Mouse (Mus musculus): Measurements from ENCODE around the gene Klk1b1. TPM values are rescaled to one million over a fixed set of nuclear protein-coding genes. Genes with fewer than 3 reads are reported as not detected.
A peak's percentile ranks its signal among the peaks of the same experiment; 100 is the strongest.

Klk1b1 gene
- total and polyA plus RNA-seq, 3 experiments = not detected

GRCm38 (mm10) chr7:43918871-43919270, 47.7 kb upstream of the Klk1b1 start:
- TF ChIP-seq JUND (IDR thresholded peaks at IDR 0.05; ENCODE audit: low read depth, low read length) = no peak
- no peak for TF ChIP-seq E2F4 (IDR thresholded peaks at IDR 0.05; ENCODE audit: borderline replicate concordance, low read depth, low read length)
- no peak for TF ChIP-seq GATA1 (IDR thresholded peaks at IDR 0.05; ENCODE audit: low read depth, low read length)
- no peak for TF ChIP-seq EP300 (IDR thresholded peaks at IDR 0.05; ENCODE audit: low read depth in 1 of 2, low read length in 2 of 2)
- TF ChIP-seq CHD1 (IDR thresholded peaks at IDR 0.05; ENCODE audit: low read depth, low read length) = no peak
- no peak for TF ChIP-seq RAD21 (IDR thresholded peaks at IDR 0.05; ENCODE audit: low read depth, low read length)
- no peak for TF ChIP-seq TCF12 (IDR thresholded peaks at IDR 0.05; ENCODE audit: low read depth, low read length)
- no peak for TF ChIP-seq ETS1 (IDR thresholded peaks at IDR 0.05; ENCODE audit: low read depth, low read length)
- TF ChIP-seq MEF2A (IDR thresholded peaks at IDR 0.05; ENCODE audit: extremely low read depth, insufficient replicate concordance, low read depth, low read length, poor library complexity, severe bottlenecking) = no peak
- no peak for TF ChIP-seq CHD2 (IDR thresholded peaks at IDR 0.05; ENCODE audit: low read length)
- no peak for TF ChIP-seq ZKSCAN1 (IDR thresholded peaks at IDR 0.05; ENCODE audit: low read depth, low read length)
- TF ChIP-seq MAX (IDR thresholded peaks at IDR 0.05; ENCODE audit: low read length) = no peak
- no peak for TF ChIP-seq HCFC1 (IDR thresholded peaks at IDR 0.05; ENCODE audit: low read depth, low read length)
- TF ChIP-seq MYB (IDR thresholded peaks at IDR 0.05; ENCODE audit: low read depth, low read length) = no peak
- no peak for TF ChIP-seq NELFE (IDR thresholded peaks at IDR 0.05; ENCODE audit: low read depth, low read length)
- TF ChIP-seq BHLHE40 (IDR thresholded peaks at IDR 0.05; ENCODE audit: borderline replicate concordance, low read depth, low read length) = no peak
- H3K4me1 ChIP-seq (ENCODE audit: control insufficient read depth in 1 of 2, insufficient read depth in 2 of 2, low read length in 2 of 2) = no peaks in the 10 kb centered on the region
- no peaks in the 10 kb centered on the region for H3K79me2 ChIP-seq (ENCODE audit: control insufficient read depth, insufficient read depth, low read length, poor library complexity)
- H3K27me3 ChIP-seq (ENCODE audit: control insufficient read depth in 1 of 2, insufficient read depth in 2 of 2, low read length in 2 of 2) = no peaks in the 10 kb centered on the region
- H3K9ac ChIP-seq (ENCODE audit: control insufficient read depth, low read depth, low read length, poor library complexity, severe bottlenecking) = no peak overlapping the region
- no peaks in the 10 kb centered on the region for H3K9me3 ChIP-seq (replicated peaks; ENCODE audit: insufficient read depth, low read length)
- no peak overlapping the region for H3K4me3 ChIP-seq (ENCODE audit: control insufficient read depth in 1 of 2, insufficient read depth in 1 of 2, low read depth in 2 of 2, low read length in 2 of 2)
- DNase-seq (ENCODE audit: low read depth, low spot score) = no peak
- no peak overlapping the region for H3K27ac ChIP-seq (ENCODE audit: control insufficient read depth, low read depth, low read length)
- H3K36me3 ChIP-seq (ENCODE audit: control insufficient read depth in 1 of 2, insufficient read depth in 2 of 2, low read length in 2 of 2) = no peaks in the 10 kb centered on the region

DNA sequence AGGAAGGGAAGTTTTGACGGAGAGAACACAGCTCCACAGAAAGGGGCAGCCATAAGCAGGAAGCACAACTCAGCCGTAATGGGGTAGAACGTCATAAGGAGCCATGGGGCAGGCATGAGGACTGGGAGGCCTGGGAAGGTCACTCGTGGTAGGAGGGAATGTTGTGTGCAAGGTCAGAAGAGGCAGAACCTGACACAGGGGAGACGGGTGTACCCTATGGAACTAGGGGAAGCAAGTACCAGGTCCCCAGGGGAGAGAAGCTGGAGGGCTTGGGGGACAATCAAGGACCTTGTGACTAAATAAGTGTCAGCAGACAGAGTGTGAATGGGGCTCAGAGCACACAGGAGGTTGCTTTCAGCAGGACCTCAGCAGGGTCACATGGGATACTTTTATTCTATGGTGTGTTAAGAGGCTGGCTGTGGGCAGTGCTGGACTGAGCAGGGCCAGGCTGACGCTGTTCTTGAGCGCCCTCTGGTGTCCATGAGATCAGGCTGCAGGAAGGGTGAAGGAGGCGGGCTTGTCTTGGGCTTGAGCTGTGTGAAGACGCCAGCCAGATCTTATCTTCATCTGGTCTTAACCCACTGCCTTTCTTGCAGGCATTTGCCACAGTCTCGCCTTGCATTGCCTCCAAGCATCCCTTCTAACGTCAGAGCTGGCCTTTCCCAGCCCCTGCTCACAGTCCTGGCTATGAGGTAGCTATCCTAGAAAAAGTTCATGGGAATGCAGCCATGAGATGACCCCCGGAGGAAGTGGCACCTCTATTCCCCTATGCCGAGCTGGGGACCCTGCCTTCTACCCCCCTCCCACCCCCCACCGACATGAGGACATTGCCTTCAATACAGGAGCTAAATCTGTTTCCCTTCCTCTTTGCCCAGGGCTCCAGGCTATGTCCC, 46.7 kb upstream of the Klk1b1 start:
- TF ChIP-seq E2F4 (IDR thresholded peaks at IDR 0.05; ENCODE audit: borderline replicate concordance, low read depth, low read length) = no peak
- no peak for TF ChIP-seq ZMIZ1 (IDR thresholded peaks at IDR 0.05; ENCODE audit: low read depth, low read length)
- no peak for TF ChIP-seq NELFE (IDR thresholded peaks at IDR 0.05; ENCODE audit: low read depth, low read length)
- TF ChIP-seq CHD1 (IDR thresholded peaks at IDR 0.05; ENCODE audit: low read depth, low read length) = no peak
- no peak for TF ChIP-seq USF1 (IDR thresholded peaks at IDR 0.05; ENCODE audit: low read depth, low read length)
- TF ChIP-seq RCOR1 (IDR thresholded peaks at IDR 0.05; ENCODE audit: low read depth, low read length) = no peak
- no peak for TF ChIP-seq GABPA (IDR thresholded peaks at IDR 0.05; ENCODE audit: low read depth, low read length)
- no peak for TF ChIP-seq USF2 (IDR thresholded peaks at IDR 0.05; ENCODE audit: borderline replicate concordance in 1 of 2, insufficient read depth in 1 of 2, low read depth in 1 of 2, low read length in 2 of 2)
- no peak for TF ChIP-seq BHLHE40 (IDR thresholded peaks at IDR 0.05; ENCODE audit: borderline replicate concordance, low read depth, low read length)
- no peak for TF ChIP-seq TAL1 (IDR thresholded peaks at IDR 0.05; ENCODE audit: low read length)
- no peak for TF ChIP-seq RAD21 (IDR thresholded peaks at IDR 0.05; ENCODE audit: low read depth, low read length)
- TF ChIP-seq JUND (IDR thresholded peaks at IDR 0.05; ENCODE audit: low read depth, low read length) = no peak
- no peak for TF ChIP-seq MAX (IDR thresholded peaks at IDR 0.05; ENCODE audit: low read length)
- no peak for TF ChIP-seq MEF2A (IDR thresholded peaks at IDR 0.05; ENCODE audit: extremely low read depth, insufficient replicate concordance, low read depth, low read length, poor library complexity, severe bottlenecking)
- TF ChIP-seq TCF12 (IDR thresholded peaks at IDR 0.05; ENCODE audit: low read depth, low read length) = no peak
- TF ChIP-seq NRF1 (IDR thresholded peaks at IDR 0.05; ENCODE audit: insufficient read depth, low read depth, low read length, poor library complexity, severe bottlenecking) = no peak
- Histone ChIP-seq H3K4me3 (ENCODE audit: control insufficient read depth in 1 of 2, insufficient read depth in 1 of 2, low read depth in 2 of 2, low read length in 2 of 2) (no peak overlapping the region), H3K9ac (ENCODE audit: control insufficient read depth, low read depth, low read length, poor library complexity, severe bottlenecking) (no peak overlapping the region), H3K27me3 (ENCODE audit: control insufficient read depth in 1 of 2, insufficient read depth in 2 of 2, low read length in 2 of 2) (no peaks in the 10 kb centered on the region), H3K79me2 (ENCODE audit: control insufficient read depth, insufficient read depth, low read length, poor library complexity) (no peaks in the 10 kb centered on the region), H3K4me1 (ENCODE audit: control insufficient read depth in 1 of 2, insufficient read depth in 2 of 2, low read length in 2 of 2) (no peaks in the 10 kb centered on the region), H3K27ac (ENCODE audit: control insufficient read depth, low read depth, low read length) (no peak overlapping the region), H3K9me3 (replicated peaks; ENCODE audit: insufficient read depth, low read length) (no peaks in the 10 kb centered on the region), H3K36me3 (ENCODE audit: control insufficient read depth in 1 of 2, insufficient read depth in 2 of 2, low read length in 2 of 2) (no peaks in the 10 kb centered on the region)
- peak; percentile 2 for DNase-seq (ENCODE audit: low read depth, low spot score)
